Mouse (Mus musculus) frontal cortex, postnatal 25 days (tissue): ENCODE results near the gene Lrch1.

Experiments used
- DNase-seq, 2 experiments: peaks; one replicate each; pipeline ENCODE4 v3.0.0; 2022; ENCODE audit warnings: low spot score in 2 of 2

Gene Lrch1

GRCm38 (mm10) chr14:74723541-74723940, 224.1 kb downstream of the Lrch1 start:
- no peak for DNase-seq

GRCm38 (mm10) chr14:74709054-74709453, 238.6 kb downstream of the Lrch1 start:
- peak; percentile 15 to 35 for DNase-seq
